Mouse (Mus musculus) lung, adult 2 months (tissue): ENCODE measurements around the gene Kpna7. TPM values are rescaled to one million over a fixed set of nuclear protein-coding genes. Genes with fewer than 3 reads are reported as not detected.

Experiments used
- DNase-seq: peaks from one replicate; pipeline ENCODE4 v3.0.0; 2022
- H3K4me1 ChIP-seq: fragments of 200-500 bp; 2 replicates; pipeline ENCODE4 v1.6.1; 2011; ENCODE audit warnings: low read length; ENCODE audit not compliant: control insufficient read depth, insufficient read depth
- H3K4me3 ChIP-seq: fragments of 200-500 bp; replicated peaks from 2 replicates; pipeline ENCODE3; 2011; ENCODE audit warnings: low read depth, mild to moderate bottlenecking, control low read depth, low read length; ENCODE audit errors: extremely low read depth
- CTCF ChIP-seq: fragments of 200-500 bp; IDR thresholded peaks from 2 replicates; pipeline ENCODE4 v1.5.1; 2011; ENCODE audit warnings: mild to moderate bottlenecking, low read length, control low read depth; ENCODE audit not compliant: insufficient read depth
- POLR2A ChIP-seq: fragments of 200-500 bp; IDR thresholded peaks from 2 replicates; pipeline ENCODE4 v1.6.1; 2011; ENCODE audit warnings: low read depth, mild to moderate bottlenecking, control low read depth, low read length, borderline replicate concordance; ENCODE audit errors: extremely low read depth
- WGBS: fragments of 180-500 bp; shearing (Covaris S2); methylation state at CpG from one replicate; pipeline ENCODE4 v1.1.7; 2018; 5-methylcytosine and 5-hydroxymethylcytosine counted together
- polyA plus RNA-seq: library from polyadenylated mRNA; depleted of rRNA; stranded (reverse); fragments of >200 nt; gene quantifications from 2 replicates; pipeline ENCODE4 v1.2.3, GENCODE M21; 2012

Kpna7 gene
- polyA plus RNA-seq, 1 experiment, result not detected

DNA sequence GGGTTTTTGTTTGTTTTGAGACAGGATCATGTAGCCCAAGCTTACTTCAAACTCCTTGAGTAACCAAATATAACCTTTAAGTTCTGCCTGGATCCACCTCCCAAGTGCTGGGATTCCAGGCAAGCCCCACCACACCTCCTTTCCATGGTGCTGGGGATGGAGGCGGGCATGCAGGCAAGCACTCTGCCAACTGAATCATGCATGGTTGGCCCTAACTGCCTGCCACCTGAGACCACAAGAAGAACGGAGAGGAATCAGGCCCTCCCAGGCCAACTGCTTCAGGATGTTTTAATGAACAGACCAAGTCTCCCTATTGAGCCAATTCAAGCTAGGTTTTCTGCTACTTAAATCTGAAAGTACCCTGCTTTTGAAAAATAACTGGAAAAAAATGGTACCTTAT lies 131.2 kb downstream of the Kpna7 start:
- no peak for DNase-seq
- WGBS, result 63% methylated on average over 2 of the region's 2 CpGs
- H3K4me3 ChIP-seq, result no peak overlapping the region
- H3K4me1 ChIP-seq, result peaks cover 9% of the 10 kb centered on the region
- TF ChIP-seq CTCF (no peak), POLR2A (no peak)

DNA sequence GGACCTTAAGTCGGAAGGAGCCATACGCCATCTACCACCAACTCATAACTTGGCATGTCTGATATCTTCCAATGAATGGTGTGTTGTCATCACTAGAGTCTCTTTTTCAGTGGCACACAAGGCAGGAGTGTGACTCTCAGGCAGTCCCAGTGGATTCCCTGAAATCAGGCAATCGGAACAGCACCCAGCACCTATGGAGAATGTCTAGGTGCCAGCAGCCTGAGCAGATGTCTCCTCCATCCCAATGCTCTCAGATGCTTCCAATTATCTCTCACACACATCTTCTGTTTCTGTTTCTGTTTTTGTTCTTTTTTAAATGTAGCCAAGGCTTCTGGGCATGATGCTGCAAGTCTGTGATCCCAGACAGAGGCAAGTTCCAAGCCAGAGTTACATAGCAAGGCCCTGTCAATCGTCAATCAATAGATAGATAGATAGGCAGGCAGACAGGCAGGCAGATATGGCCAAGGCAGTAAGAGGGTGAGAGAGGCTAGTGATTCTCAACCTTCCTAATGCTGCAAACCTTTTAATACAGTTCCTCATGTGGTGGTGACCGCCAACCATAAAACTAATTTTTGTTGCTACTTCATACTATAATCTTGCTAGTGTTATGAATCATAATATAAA lies 133.3 kb downstream of the Kpna7 start:
- peaks cover 20% of the 10 kb centered on the region for H3K4me1 ChIP-seq
- no peak overlapping the region for H3K4me3 ChIP-seq
- TF ChIP-seq POLR2A (no peak), CTCF (no peak)
- no peak for DNase-seq
- WGBS, result 92% methylated on average over 5 of the region's 5 CpGs

DNA sequence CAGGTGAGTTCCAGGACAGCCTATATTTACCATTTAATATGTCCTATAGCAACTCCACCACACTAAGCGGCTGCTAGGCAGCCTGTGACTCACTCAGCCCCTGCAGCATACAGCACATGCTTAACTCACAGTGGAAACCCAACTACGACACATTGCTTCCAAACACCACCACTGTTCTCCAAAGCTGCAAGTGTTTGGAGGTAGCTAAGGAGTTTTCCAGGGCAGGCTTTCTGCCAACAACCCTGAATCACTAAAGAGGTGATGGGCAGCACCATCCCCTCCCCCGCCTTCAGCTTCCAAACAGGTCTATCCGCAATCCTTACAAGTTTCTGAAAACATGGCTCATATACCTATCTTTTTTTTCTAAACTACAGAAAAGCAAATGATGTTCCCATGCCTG lies 134.0 kb downstream of the Kpna7 start:
- Histone ChIP-seq H3K4me1 (peaks cover 26% of the 10 kb centered on the region), H3K4me3 (no peak overlapping the region)
- DNase-seq, result no peak
- TF ChIP-seq CTCF (no peak), POLR2A (no peak)
- 71% methylated on average over 4 of the region's 4 CpGs for WGBS

DNA sequence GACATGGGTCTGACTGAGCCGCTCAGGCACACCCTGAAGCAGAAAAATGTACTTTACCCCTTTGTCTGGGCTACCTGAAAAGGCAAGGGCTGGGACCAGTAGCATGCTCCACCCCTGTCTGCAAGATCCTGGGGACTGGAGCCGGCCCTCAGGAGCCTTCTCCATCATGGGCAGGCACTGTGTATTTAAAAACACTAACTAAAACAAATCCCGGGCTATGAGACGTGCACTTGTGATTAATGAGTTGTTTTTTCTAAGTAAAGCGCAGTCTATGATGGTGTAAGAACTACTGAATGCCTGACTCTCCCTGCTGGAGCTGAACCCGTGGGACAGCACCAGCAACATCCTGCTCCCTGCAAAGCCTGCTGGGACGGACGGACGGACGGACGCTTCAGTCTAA lies 135.4 kb downstream of the Kpna7 start:
- Histone ChIP-seq H3K4me3 (no peak overlapping the region), H3K4me1 (peaks cover 36% of the 10 kb centered on the region)
- no peak for DNase-seq
- TF ChIP-seq CTCF (no peak), POLR2A (no peak)
- 26% methylated on average over 11 of the region's 11 CpGs for WGBS

DNA sequence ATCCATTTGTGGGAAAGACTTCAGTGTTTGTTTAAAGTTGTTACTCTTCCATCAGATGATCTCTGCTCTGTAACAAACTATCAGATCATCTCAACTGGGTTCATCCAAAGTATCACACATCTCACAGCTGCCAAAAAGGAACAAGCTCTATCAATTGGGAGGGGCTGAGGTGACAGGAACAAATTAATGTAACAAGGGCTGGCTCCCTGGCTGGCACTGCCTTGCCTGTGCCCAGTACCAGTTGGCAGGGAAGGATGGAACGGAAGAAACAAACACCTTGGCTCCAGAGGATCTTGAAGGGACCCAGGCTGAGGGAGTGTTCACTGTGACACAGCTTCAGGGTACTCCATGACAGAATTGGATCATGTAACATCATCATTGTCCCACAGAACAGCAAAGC lies 135.8 kb downstream of the Kpna7 start:
- no peak overlapping the region for H3K4me3 ChIP-seq
- 29% methylated on average over 1 of the region's 1 CpGs for WGBS
- no peak for DNase-seq
- peaks cover 38% of the 10 kb centered on the region for H3K4me1 ChIP-seq
- TF ChIP-seq CTCF (no peak), POLR2A (no peak)

DNA sequence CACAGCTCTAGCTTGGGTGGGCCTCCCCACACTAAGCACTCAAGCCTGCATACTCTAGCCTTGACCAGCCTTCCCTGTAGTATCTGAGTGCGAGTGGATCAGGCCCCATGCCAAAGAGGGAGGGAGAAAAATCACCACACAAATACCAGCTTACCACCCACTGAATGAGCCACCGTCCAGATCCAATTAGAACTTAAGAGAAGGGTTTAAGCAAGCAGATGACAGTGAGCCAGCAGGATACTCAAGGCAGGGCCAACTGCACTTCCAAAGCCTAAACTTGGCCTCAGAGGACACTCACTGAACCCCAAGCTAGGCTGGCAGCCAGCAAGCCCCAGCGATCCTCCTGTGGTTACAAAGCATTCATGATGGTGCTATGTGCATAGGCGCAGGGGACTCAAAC lies 137.8 kb downstream of the Kpna7 start:
- Histone ChIP-seq H3K4me1 (peaks cover 38% of the 10 kb centered on the region), H3K4me3 (no peak overlapping the region)
- TF ChIP-seq CTCF (no peak), POLR2A (no peak)
- 40% methylated on average over 4 of the region's 4 CpGs for WGBS
- peak; percentile 66 for DNase-seq

DNA sequence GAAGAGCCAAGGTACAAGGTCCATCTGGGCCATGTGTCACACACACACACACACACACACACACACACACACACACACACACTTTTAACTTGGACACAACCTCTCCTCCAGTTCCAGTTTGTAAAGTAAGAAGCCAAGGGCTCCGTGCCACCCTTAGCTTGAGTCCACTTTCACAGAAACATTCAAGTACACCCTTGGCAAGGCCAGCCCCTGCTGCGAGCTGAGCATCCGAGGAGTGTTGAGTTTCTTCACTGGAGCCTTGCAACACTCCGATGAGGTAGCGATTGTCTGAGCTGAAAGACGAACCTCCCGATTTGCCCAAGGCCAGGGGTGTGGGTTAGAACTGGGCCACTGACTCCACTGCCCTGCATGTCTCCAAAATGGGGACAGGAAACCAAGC lies 138.9 kb downstream of the Kpna7 start:
- Histone ChIP-seq H3K4me1 (peaks cover 41% of the 10 kb centered on the region), H3K4me3 (no peak overlapping the region)
- DNase-seq, result no peak
- TF ChIP-seq CTCF (no peak), POLR2A (no peak)
- WGBS, result 50% methylated on average over 7 of the region's 7 CpGs

DNA sequence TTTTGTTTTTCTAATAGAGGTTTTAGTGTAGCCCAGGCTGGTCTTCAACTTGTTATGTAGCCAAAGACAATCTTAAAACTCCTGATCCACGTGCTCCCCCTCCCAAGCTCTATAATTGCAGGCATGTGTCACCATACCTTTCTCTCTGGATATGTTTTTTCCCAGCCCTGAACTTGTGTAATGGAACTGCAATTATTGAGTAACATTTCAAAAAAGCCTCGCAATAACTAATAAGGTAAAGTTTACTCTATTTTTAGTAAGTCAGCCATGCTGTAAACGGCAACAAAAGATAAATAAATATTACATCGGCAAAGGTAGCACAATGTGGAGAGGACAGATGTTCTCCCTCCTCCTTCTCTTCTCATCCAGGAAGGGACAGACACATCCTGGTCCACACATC lies 139.5 kb downstream of the Kpna7 start:
- WGBS, result 24% methylated on average over 4 of the region's 4 CpGs
- TF ChIP-seq CTCF, result no peak
- TF ChIP-seq POLR2A, result no peak

DNA sequence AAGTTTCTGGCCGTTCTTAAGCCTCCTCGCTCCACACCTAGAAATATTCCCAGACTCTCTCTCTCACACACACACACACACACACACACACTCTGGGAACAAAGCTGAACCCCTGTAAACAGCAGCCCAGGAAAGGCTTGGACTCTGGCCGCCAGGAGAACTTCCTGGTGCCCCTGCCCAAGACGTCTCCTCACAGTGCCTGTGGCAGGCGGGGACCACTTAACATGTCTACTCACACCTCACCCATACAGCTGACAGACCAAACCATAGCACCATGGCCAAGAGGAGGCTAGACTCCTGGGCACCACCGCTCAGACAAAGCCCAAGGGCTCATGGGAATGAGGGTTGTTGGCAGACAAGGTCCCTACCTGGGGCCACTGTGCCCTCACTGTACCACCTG lies 140.5 kb downstream of the Kpna7 start:
- peaks cover 38% of the 10 kb centered on the region for H3K4me1 ChIP-seq
- no peak for DNase-seq
- TF ChIP-seq POLR2A, result no peak
- TF ChIP-seq CTCF, result no peak
- 47% methylated on average over 6 of the region's 6 CpGs for WGBS
- H3K4me3 ChIP-seq, result no peak overlapping the region

More for the DNA sequence above, 139.5 kb downstream of the Kpna7 start:
- peaks cover 41% of the 10 kb centered on the region for H3K4me1 ChIP-seq
- no peak for DNase-seq
- no peak overlapping the region for H3K4me3 ChIP-seq

DNA sequence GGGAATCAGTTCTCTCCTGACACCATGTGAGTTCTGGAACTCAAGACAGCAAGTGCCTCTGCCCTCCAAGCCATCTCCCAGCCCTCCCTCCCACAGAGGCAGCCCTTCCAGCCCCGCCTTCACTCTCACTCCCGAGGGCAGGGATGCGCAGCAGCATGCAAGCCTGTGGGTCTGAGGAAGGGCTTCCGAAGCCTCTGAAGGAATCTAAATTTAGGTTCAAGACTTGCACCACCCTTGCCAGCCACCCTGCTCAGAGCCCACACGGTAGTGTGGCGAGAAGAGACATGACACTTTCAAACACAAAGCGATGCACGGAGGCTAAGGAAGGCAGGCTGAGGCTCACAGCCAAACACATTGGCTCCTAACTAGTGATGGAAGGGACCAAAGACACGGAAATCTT lies 141.4 kb downstream of the Kpna7 start:
- Histone ChIP-seq H3K4me1 (peaks cover 36% of the 10 kb centered on the region), H3K4me3 (no peak overlapping the region)
- TF ChIP-seq POLR2A (no peak), CTCF (no peak)
- no peak for DNase-seq
- 64% methylated on average over 9 of the region's 9 CpGs for WGBS
